Mouse (Mus musculus) cortical plate, adult 2 months (tissue): ENCODE measurements around the gene Med12l.

Experiments
- CTCF ChIP-seq: fragments of 200-500 bp; IDR thresholded peaks from 2 replicates; pipeline ENCODE4 v1.5.1; 2011; ENCODE audit warnings: mild to moderate bottlenecking, control low read depth, low read length; ENCODE audit not compliant: insufficient read depth; ENCODE audit errors: extremely low read depth
- POLR2A ChIP-seq: fragments of 200-500 bp; IDR thresholded peaks from 2 replicates; pipeline ENCODE4 v1.6.1; 2011; ENCODE audit warnings: mild to moderate bottlenecking, low read length, control low read depth; ENCODE audit not compliant: insufficient read depth; ENCODE audit errors: extremely low read depth

- no peak for TF ChIP-seq CTCF
- no peak for TF ChIP-seq POLR2A
These were observed 265.2 kb downstream of the Med12l start for GRCm38 (mm10) chr3:59270811-59271210.
